ENCODE assay signal across 28 mouse cellular contexts in genomic region chr5:140346050-140346449, GRCm38 (mm10).
"Had no signal": no experiment of that assay in that cellular context is flagged by ENCODE, and none has a peak within 500 bp of the region (broad histone marks: within the 10 kb centered on the region; RNA-seq: fewer than 3 reads in every experiment).

No protein-coding gene starts in this region.

- H3K27me3 ChIP-seq: heart, embryonic 13.5 days; heart, embryonic 15.5 days; hindbrain, embryonic 13.5 days; hindbrain, embryonic 15.5 days; kidney, embryonic 15.5 days; limb, embryonic 13.5 days; limb, embryonic 15.5 days; liver, embryonic 12.5 days had no signal

- H3K9ac ChIP-seq: heart, embryonic 13.5 days; heart, embryonic 15.5 days; hindbrain, embryonic 13.5 days; hindbrain, embryonic 15.5 days; kidney, embryonic 15.5 days; limb, embryonic 13.5 days; limb, embryonic 15.5 days; liver, embryonic 12.5 days; liver, embryonic 14.5 days had no signal

- DNase-seq: gastrocnemius, postnatal 14 days; gastrocnemius, postnatal 36 days; heart, adult 11 months; heart, adult 2 months; heart, postnatal 14 days; heart, postnatal 36 days; kidney, adult 11 months; kidney, adult 2 months; kidney, adult 9 months; kidney, postnatal 14 days; kidney, postnatal 36 days; layer of hippocampus, adult 9-11 months; layer of hippocampus, postnatal 36 days; left cerebral cortex, postnatal 4 days; lung, adult 18-20 months had no signal

- H3K4me1 ChIP-seq: heart, embryonic 13.5 days; heart, embryonic 15.5 days; hindbrain, embryonic 13.5 days; hindbrain, embryonic 15.5 days; kidney, embryonic 15.5 days; limb, embryonic 13.5 days; limb, embryonic 15.5 days had no signal

- H3K9me3 ChIP-seq: heart, embryonic 13.5 days; heart, embryonic 15.5 days; hindbrain, embryonic 13.5 days; hindbrain, embryonic 15.5 days; kidney, embryonic 15.5 days; limb, embryonic 13.5 days; limb, embryonic 15.5 days; liver, embryonic 12.5 days had no signal

- H3K4me2 ChIP-seq: heart, embryonic 11.5 days; heart, embryonic 13.5 days; heart, embryonic 15.5 days; hindbrain, embryonic 13.5 days; hindbrain, embryonic 15.5 days; kidney, embryonic 15.5 days; limb, embryonic 13.5 days; limb, embryonic 15.5 days; liver, embryonic 12.5 days had no signal

- H3K4me3 ChIP-seq: heart, adult 2 months; heart, embryonic 13.5 days; heart, embryonic 15.5 days; hindbrain, embryonic 13.5 days; hindbrain, embryonic 15.5 days; kidney, embryonic 15.5 days; limb, embryonic 13.5 days; limb, embryonic 15.5 days; liver, embryonic 12.5 days had no signal

- H3K27ac ChIP-seq: heart, adult 2 months; heart, embryonic 13.5 days; heart, embryonic 15.5 days; hindbrain, embryonic 13.5 days; hindbrain, embryonic 15.5 days; hindbrain, postnatal 0 days; kidney, embryonic 15.5 days; kidney, postnatal 0 days; limb, embryonic 13.5 days; limb, embryonic 15.5 days; liver, embryonic 12.5 days; liver, embryonic 14.5 days had no signal

- ATAC-seq: hindbrain, postnatal 0 days; intestine, embryonic 16.5 days; liver, embryonic 12.5 days had no signal
